Mouse (Mus musculus): ENCODE measurements around the gene Drc7. TPM values are rescaled to one million over a fixed set of nuclear protein-coding genes. Genes with fewer than 3 reads are reported as not detected.

Gene Drc7
- polyA plus RNA-seq, 1 experiment from 2014 or later = 1.4 TPM

GRCm38 (mm10) chr8:95099009-95099408 is 44.1 kb downstream of the Drc7 start:
- Histone ChIP-seq H3K27me3 (no peaks in the 10 kb centered on the region), H3K9ac (replicated peaks) (no peak overlapping the region), H3K36me3 (peaks cover 40% of the 10 kb centered on the region), H3K4me3 (no peak overlapping the region), H3K27ac (replicated peaks) (no peak overlapping the region), H3K9me3 (no peaks in the 10 kb centered on the region), H3K4me2 (replicated peaks) (no peak overlapping the region), H3K4me1 (no peaks in the 10 kb centered on the region)
- ATAC-seq (replicated peaks) = no peak
- WGBS = 32% methylated on average over 5 of the region's 5 CpGs

GRCm38 (mm10) chr8:95101972-95102371 is 47.1 kb downstream of the Drc7 start:
- 73% methylated on average over 4 of the region's 4 CpGs for WGBS
- 0 out of 2 replicates have a peak, but pooled peaks have one; percentile 21 for ATAC-seq (replicated peaks)
- peaks cover 23% of the 10 kb centered on the region for H3K36me3 ChIP-seq
- H3K9ac ChIP-seq (replicated peaks) = no peak overlapping the region
- H3K4me2 ChIP-seq (replicated peaks) = no peak overlapping the region
- H3K4me1 ChIP-seq = no peaks in the 10 kb centered on the region
- no peaks in the 10 kb centered on the region for H3K9me3 ChIP-seq
- no peak overlapping the region for H3K27ac ChIP-seq (replicated peaks)
- H3K27me3 ChIP-seq = no peaks in the 10 kb centered on the region
- H3K4me3 ChIP-seq = no peak overlapping the region

- ATAC-seq (replicated peaks) = no peak
- 81% methylated on average over 13 of the region's 13 CpGs for WGBS
These were observed 52.4 kb downstream of the Drc7 start for GRCm38 (mm10) chr8:95107306-95107705.

GRCm38 (mm10) chr8:95112594-95112993 is 57.7 kb downstream of the Drc7 start:
- H3K4me3 ChIP-seq = no peak overlapping the region
- WGBS = 83% methylated on average over 3 of the region's 3 CpGs
- H3K36me3 ChIP-seq = 0 out of 2 replicates have a peak, but pooled peaks cover 2% of the 10 kb centered on the region
- H3K27me3 ChIP-seq = no peaks in the 10 kb centered on the region
- H3K9me3 ChIP-seq = no peaks in the 10 kb centered on the region
- H3K9ac ChIP-seq (replicated peaks) = no peak overlapping the region
- ATAC-seq (replicated peaks) = no peak
- no peak overlapping the region for H3K4me2 ChIP-seq (replicated peaks)
- H3K4me1 ChIP-seq = no peaks in the 10 kb centered on the region
- no peak overlapping the region for H3K27ac ChIP-seq (replicated peaks)

More at GRCm38 (mm10) chr8:95107306-95107705, 52.4 kb downstream of the Drc7 start:
- no peak overlapping the region for H3K4me3 ChIP-seq
- 0 out of 2 replicates have a peak, but pooled peaks cover 2% of the 10 kb centered on the region for H3K36me3 ChIP-seq
- no peak overlapping the region for H3K4me2 ChIP-seq (replicated peaks)
- no peak overlapping the region for H3K27ac ChIP-seq (replicated peaks)
- no peaks in the 10 kb centered on the region for H3K27me3 ChIP-seq
- H3K9ac ChIP-seq (replicated peaks) = no peak overlapping the region
- H3K9me3 ChIP-seq = no peaks in the 10 kb centered on the region
- no peaks in the 10 kb centered on the region for H3K4me1 ChIP-seq

- no peaks in the 10 kb centered on the region for H3K9me3 ChIP-seq
- H3K27ac ChIP-seq (replicated peaks) = no peak overlapping the region
- WGBS = 82% methylated on average over 4 of the region's 4 CpGs
- 0 out of 2 replicates have a peak, but pooled peaks cover 2% of the 10 kb centered on the region for H3K36me3 ChIP-seq
- H3K27me3 ChIP-seq = no peaks in the 10 kb centered on the region
- no peaks in the 10 kb centered on the region for H3K4me1 ChIP-seq
- no peak for ATAC-seq (replicated peaks)
- no peak overlapping the region for H3K9ac ChIP-seq (replicated peaks)
- no peak overlapping the region for H3K4me3 ChIP-seq
- no peak overlapping the region for H3K4me2 ChIP-seq (replicated peaks)
These were observed 58.2 kb downstream of the Drc7 start for GRCm38 (mm10) chr8:95113108-95113507.

GRCm38 (mm10) chr8:95113750-95114149 is 58.8 kb downstream of the Drc7 start:
- H3K4me1 ChIP-seq = no peaks in the 10 kb centered on the region
- H3K27me3 ChIP-seq = no peaks in the 10 kb centered on the region
- H3K9me3 ChIP-seq = no peaks in the 10 kb centered on the region
- no peak overlapping the region for H3K9ac ChIP-seq (replicated peaks)
- 72% methylated on average over 3 of the region's 3 CpGs for WGBS
- H3K4me2 ChIP-seq (replicated peaks) = no peak overlapping the region
- no peak overlapping the region for H3K27ac ChIP-seq (replicated peaks)
- no peak overlapping the region for H3K4me3 ChIP-seq
- H3K36me3 ChIP-seq = no peaks in the 10 kb centered on the region
- ATAC-seq (replicated peaks) = peak; percentile 67; the same call in 1 of the 2 replicates

GRCm38 (mm10) chr8:95123455-95123854 is 68.6 kb downstream of the Drc7 start:
- H3K4me1 ChIP-seq = no peaks in the 10 kb centered on the region; the same call in 1 of the 2 replicates
- no peak overlapping the region for H3K4me2 ChIP-seq (replicated peaks)
- no peaks in the 10 kb centered on the region for H3K27me3 ChIP-seq
- H3K27ac ChIP-seq (replicated peaks) = no peak overlapping the region
- H3K4me3 ChIP-seq = no peak overlapping the region
- H3K9ac ChIP-seq (replicated peaks) = no peak overlapping the region
- H3K36me3 ChIP-seq = no peaks in the 10 kb centered on the region
- no peak for ATAC-seq (replicated peaks)
- no peaks in the 10 kb centered on the region for H3K9me3 ChIP-seq
- 91% methylated on average over 5 of the region's 5 CpGs for WGBS

GRCm38 (mm10) chr8:95126497-95126896 is 71.6 kb downstream of the Drc7 start:
- no peak overlapping the region for H3K9ac ChIP-seq (replicated peaks)
- H3K4me3 ChIP-seq = no peak overlapping the region
- no peaks in the 10 kb centered on the region for H3K9me3 ChIP-seq
- H3K27ac ChIP-seq (replicated peaks) = no peak overlapping the region
- no peak overlapping the region for H3K4me2 ChIP-seq (replicated peaks)
- H3K27me3 ChIP-seq = no peaks in the 10 kb centered on the region
- 91% methylated on average over 11 of the region's 11 CpGs for WGBS
- H3K36me3 ChIP-seq = no peaks in the 10 kb centered on the region
- no peaks in the 10 kb centered on the region; the same call in 1 of the 2 replicates for H3K4me1 ChIP-seq
- no peak for ATAC-seq (replicated peaks)

GRCm38 (mm10) chr8:95127658-95128057 is 72.8 kb downstream of the Drc7 start:
- Histone ChIP-seq H3K4me3 (no peak overlapping the region), H3K27me3 (no peaks in the 10 kb centered on the region), H3K36me3 (no peaks in the 10 kb centered on the region), H3K9me3 (no peaks in the 10 kb centered on the region), H3K4me1 (no peaks in the 10 kb centered on the region), H3K9ac (replicated peaks) (no peak overlapping the region), H3K4me2 (replicated peaks) (no peak overlapping the region), H3K27ac (replicated peaks) (no peak overlapping the region)
- no peak for ATAC-seq (replicated peaks)
- 80% methylated on average over 9 of the region's 9 CpGs for WGBS

Other genes starting within 250 kb of the Drc7 start
- 0.82 and 0.87 TPM in 2 replicates for gene Ccl17, start 244.7 kb upstream of the Drc7 start, polyA plus RNA-seq (2015; fragmentation: Nextera tagmentation; extraction: Ambion mirVana)
- gene Coq9, start 216.8 kb upstream of the Drc7 start, polyA plus RNA-seq (2015; fragmentation: Nextera tagmentation; extraction: Ambion mirVana) = 57.2 and 59.6 TPM in 2 replicates
- gene Ciapin1, start 216.7 kb upstream of the Drc7 start, polyA plus RNA-seq (2015; fragmentation: Nextera tagmentation; extraction: Ambion mirVana) = 144 and 145 TPM in 2 replicates
- 150 and 153 TPM in 2 replicates for gene Polr2c, start 197.7 kb upstream of the Drc7 start, polyA plus RNA-seq (2015; fragmentation: Nextera tagmentation; extraction: Ambion mirVana)
- 63.6 and 69.2 TPM in 2 replicates for gene Dok4, start 178.8 kb upstream of the Drc7 start, polyA plus RNA-seq (2015; fragmentation: Nextera tagmentation; extraction: Ambion mirVana)
- gene Ccdc102a, start 137.0 kb upstream of the Drc7 start, polyA plus RNA-seq (2015; fragmentation: Nextera tagmentation; extraction: Ambion mirVana) = 5.4 and 5.6 TPM in 2 replicates
- 0.27 TPM in 1 of 2 replicates, not detected in the other for gene Adgrg5, start 131.4 kb upstream of the Drc7 start, polyA plus RNA-seq (2015; fragmentation: Nextera tagmentation; extraction: Ambion mirVana)
- gene Adgrg1, start 80.4 kb upstream of the Drc7 start, polyA plus RNA-seq (2015; fragmentation: Nextera tagmentation; extraction: Ambion mirVana) = 135 and 140 TPM in 2 replicates
- 1.0 and 1.2 TPM in 2 replicates for gene Adgrg3, start 37.4 kb upstream of the Drc7 start, polyA plus RNA-seq (2015; fragmentation: Nextera tagmentation; extraction: Ambion mirVana)
- 41.8 and 42.3 TPM in 2 replicates for gene Katnb1, start 26.1 kb downstream of the Drc7 start, polyA plus RNA-seq (2015; fragmentation: Nextera tagmentation; extraction: Ambion mirVana)
- 16.0 and 20.7 TPM in 2 replicates for gene Kifc3, start 147.7 kb downstream of the Drc7 start, polyA plus RNA-seq (2015; fragmentation: Nextera tagmentation; extraction: Ambion mirVana)

Measured in forebrain, embryonic 15.5 days (tissue).